Mouse (Mus musculus) midbrain, postnatal 0 days (tissue): ENCODE data around the gene Purb. TPM values are rescaled to one million over a fixed set of nuclear protein-coding genes. Genes with fewer than 3 reads are reported as not detected.

ENCODE experiments used
- ATAC-seq: fragments of 200-750 bp; cut with Nextera tagmentation; 2 replicates; pipeline ENCODE4 v1.8.0; 2017; ENCODE audit warnings: moderate number of reproducible peaks, mild to moderate bottlenecking, moderate TSS enrichment, moderate library complexity; ENCODE audit not compliant: low FRiP score
- DNase-seq: peaks from one replicate; pipeline ENCODE4 v3.0.0-alpha.2; 2015; ENCODE audit warnings: low spot score
- H3K27ac ChIP-seq: fragments of 300-500 bp; sonication (generic); 2 replicates; pipeline ENCODE4 v1.5.1; 2014; ENCODE audit warnings: low read depth, mild to moderate bottlenecking, low read length, mixed read lengths
- H3K27me3 ChIP-seq: fragments of 300-500 bp; sonication (generic); 2 replicates; pipeline ENCODE4 v1.6.1; 2014; ENCODE audit warnings: low read length, control low read depth, mixed read lengths; ENCODE audit not compliant: insufficient read depth
- H3K36me3 ChIP-seq: fragments of 300-500 bp; sonication (generic); 2 replicates; pipeline ENCODE4 v1.6.1; 2014; ENCODE audit warnings: low read length, control low read depth, mixed read lengths; ENCODE audit not compliant: insufficient read depth
- H3K4me1 ChIP-seq: fragments of 300-500 bp; sonication (generic); 2 replicates; pipeline ENCODE4 v1.6.1; 2014; ENCODE audit warnings: mild to moderate bottlenecking, control low read depth, antibody characterized with exemption, low read length, mixed read lengths; ENCODE audit not compliant: insufficient read depth
- H3K4me2 ChIP-seq: fragments of 300-500 bp; sonication (generic); 2 replicates; pipeline ENCODE4 v1.6.1; 2014; ENCODE audit warnings: low read depth, mild to moderate bottlenecking, low read length, mixed read lengths; ENCODE audit not compliant: poor library complexity, severe bottlenecking
- H3K4me3 ChIP-seq: fragments of 300-500 bp; sonication (generic); 2 replicates; pipeline ENCODE4 v1.5.1; 2014; ENCODE audit warnings: low read depth, mild to moderate bottlenecking, low read length, moderate library complexity
- H3K9ac ChIP-seq: fragments of 300-500 bp; sonication (generic); replicated peaks from 2 replicates; pipeline ENCODE4 v1.6.1; 2014; ENCODE audit warnings: mild to moderate bottlenecking, low read length, moderate library complexity, mixed read lengths; ENCODE audit not compliant: poor library complexity, severe bottlenecking
- H3K9me3 ChIP-seq: fragments of 300-500 bp; sonication (generic); 2 replicates; pipeline ENCODE4 v1.6.1; 2016; ENCODE audit warnings: low read length, control low read depth
- CTCF ChIP-seq: IDR thresholded peaks from 2 replicates; pipeline ENCODE4 v1.5.1; 2016; ENCODE audit warnings: antibody characterized with exemption, mild to moderate bottlenecking
- WGBS: fragments of 180-500 bp; shearing (Covaris S2); extraction: QIAGEN DNeasy Blood & Tissue Kit; methylation state at CpG from one replicate; pipeline ENCODE4 v1.1.7; 2014; 5-methylcytosine and 5-hydroxymethylcytosine counted together
- polyA plus RNA-seq: library from polyadenylated mRNA; unstranded; fragments of >200 nt; fragmentation: Nextera tagmentation; extraction: Ambion mirVana; gene quantifications from 2 replicates; pipeline ENCODE4 v1.2.1, GENCODE M21; 2015
- total RNA-seq: library from RNA; depleted of rRNA; stranded (reverse); fragments of >200 nt; gene quantifications from 2 replicates; pipeline ENCODE4 v1.2.3, GENCODE M21; 2014

The Purb gene
- total and polyA plus RNA-seq, 2 experiments from 2014 or later, result 14.2 to 38.0 TPM

GRCm38 (mm10) chr11:6504226-6504625, 28.5 kb upstream of the Purb start:
- H3K27me3 ChIP-seq, result no peaks in the 10 kb centered on the region

GRCm38 (mm10) chr11:6502506-6502905, 26.8 kb upstream of the Purb start:
- H3K4me2 ChIP-seq, result no peak overlapping the region
- ATAC-seq (no peak), DNase-seq (no peak)
- H3K4me1 ChIP-seq, result no peaks in the 10 kb centered on the region
- no peak overlapping the region for H3K9ac ChIP-seq
- no peak overlapping the region for H3K27ac ChIP-seq
- no peak overlapping the region for H3K4me3 ChIP-seq
- H3K27me3 ChIP-seq, result no peaks in the 10 kb centered on the region
- no peaks in the 10 kb centered on the region for H3K36me3 ChIP-seq
- H3K9me3 ChIP-seq, result no peaks in the 10 kb centered on the region
- WGBS, result 98% methylated on average over 2 of the region's 2 CpGs
- no peak for TF ChIP-seq CTCF

More at GRCm38 (mm10) chr11:6504226-6504625, 28.5 kb upstream of the Purb start:
- DNase-seq (no peak), ATAC-seq (no peak)
- no peaks in the 10 kb centered on the region for H3K9me3 ChIP-seq
- TF ChIP-seq CTCF, result no peak
- H3K27ac ChIP-seq, result no peak overlapping the region
- H3K4me1 ChIP-seq, result no peaks in the 10 kb centered on the region
- no peak overlapping the region for H3K9ac ChIP-seq
- H3K4me3 ChIP-seq, result no peak overlapping the region
- no peaks in the 10 kb centered on the region for H3K36me3 ChIP-seq
- no peak overlapping the region for H3K4me2 ChIP-seq
- 73% methylated on average over 3 of the region's 3 CpGs for WGBS

- Histone ChIP-seq H3K4me3 (no peak overlapping the region), H3K9me3 (no peaks in the 10 kb centered on the region)
- 73% methylated on average over 12 of the region's 12 CpGs for WGBS
Observed at GRCm38 (mm10) chr11:6497311-6497948, 21.7 kb upstream of the Purb start.

GRCm38 (mm10) chr11:6489691-6490503, 14.2 kb upstream of the Purb start:
- peak; percentile 66 for DNase-seq
- H3K27ac ChIP-seq, result no peak overlapping the region
- H3K4me2 ChIP-seq, result no peak overlapping the region

More at GRCm38 (mm10) chr11:6497311-6497948, 21.7 kb upstream of the Purb start:
- Histone ChIP-seq H3K27me3 (no peaks in the 10 kb centered on the region), H3K4me2 (no peak overlapping the region), H3K36me3 (no peaks in the 10 kb centered on the region), H3K27ac (no peak overlapping the region), H3K4me1 (no peaks in the 10 kb centered on the region), H3K9ac (no peak overlapping the region)
- DNase-seq, result peak; percentile 47
- no peak for ATAC-seq
- no peak for TF ChIP-seq CTCF

GRCm38 (mm10) chr11:6489257-6489656, 13.5 kb upstream of the Purb start:
- 67% methylated on average over 7 of the region's 7 CpGs for WGBS
- no peak for ATAC-seq
- Histone ChIP-seq H3K27ac (no peak overlapping the region), H3K4me1 (no peaks in the 10 kb centered on the region), H3K9ac (no peak overlapping the region), H3K36me3 (no peaks in the 10 kb centered on the region), H3K9me3 (no peaks in the 10 kb centered on the region), H3K4me3 (no peak overlapping the region), H3K27me3 (no peaks in the 10 kb centered on the region), H3K4me2 (no peak overlapping the region)
- no peak for TF ChIP-seq CTCF
- peak; percentile 69 for DNase-seq

More at GRCm38 (mm10) chr11:6489691-6490503, 14.2 kb upstream of the Purb start:
- Histone ChIP-seq H3K4me1 (no peaks in the 10 kb centered on the region), H3K9me3 (no peaks in the 10 kb centered on the region), H3K9ac (no peak overlapping the region), H3K36me3 (no peaks in the 10 kb centered on the region), H3K27me3 (no peaks in the 10 kb centered on the region), H3K4me3 (no peak overlapping the region)
- WGBS, result 55% methylated on average over 6 of the region's 6 CpGs
- TF ChIP-seq CTCF, result peak; percentile 44
- ATAC-seq, result no peak
